Mouse (Mus musculus) ES-Bruce4 (cell line): Measurements from ENCODE around the gene Iqgap3.

Experiments used
- CTCF ChIP-seq: IDR thresholded peaks from one replicate; pipeline ENCODE4 v1.8.1; 2011; ENCODE audit warnings: low read depth, low read length
- POLR2A ChIP-seq: IDR thresholded peaks from one replicate; pipeline ENCODE4 v1.8.1; 2011; ENCODE audit warnings: low read length; ENCODE audit not compliant: insufficient read depth

GRCm38 (mm10) chr3:88131071-88131470 lies 49.3 kb downstream of the Iqgap3 start:
- TF ChIP-seq CTCF, result no peak
- TF ChIP-seq POLR2A, result no peak
